Mouse (Mus musculus) megakaryocyte-erythroid progenitor cell, adult 5-6 weeks (primary cell): ENCODE measurements around the gene Gmds. TPM values are rescaled to one million over a fixed set of nuclear protein-coding genes. Genes with fewer than 3 reads are reported as not detected.

ENCODE experiments used
- ATAC-seq: replicated peaks from 2 replicates; pipeline ENCODE4 v1.8.0; 2016; ENCODE audit warnings: mild to moderate bottlenecking, inconsistent platforms; ENCODE audit not compliant: severe bottlenecking, poor library complexity, low FRiP score, low TSS enrichment
- total RNA-seq, 2 experiments: library from RNA; stranded (forward) in 1 of 2; stranded (reverse) in 1 of 2; fragments of 200-1000, 215-1000 nt in 1 of 2; fragments of >200 nt in 1 of 2; fragmentation: Nextera tagmentation in 1 of 2; gene quantifications; 2 replicates each; pipeline ENCODE4 v1.2.3; 2014 to 2017

Gmds gene
- total RNA-seq, 2 experiments from 2014 or later = 11.4 to 17.4 TPM

DNA sequence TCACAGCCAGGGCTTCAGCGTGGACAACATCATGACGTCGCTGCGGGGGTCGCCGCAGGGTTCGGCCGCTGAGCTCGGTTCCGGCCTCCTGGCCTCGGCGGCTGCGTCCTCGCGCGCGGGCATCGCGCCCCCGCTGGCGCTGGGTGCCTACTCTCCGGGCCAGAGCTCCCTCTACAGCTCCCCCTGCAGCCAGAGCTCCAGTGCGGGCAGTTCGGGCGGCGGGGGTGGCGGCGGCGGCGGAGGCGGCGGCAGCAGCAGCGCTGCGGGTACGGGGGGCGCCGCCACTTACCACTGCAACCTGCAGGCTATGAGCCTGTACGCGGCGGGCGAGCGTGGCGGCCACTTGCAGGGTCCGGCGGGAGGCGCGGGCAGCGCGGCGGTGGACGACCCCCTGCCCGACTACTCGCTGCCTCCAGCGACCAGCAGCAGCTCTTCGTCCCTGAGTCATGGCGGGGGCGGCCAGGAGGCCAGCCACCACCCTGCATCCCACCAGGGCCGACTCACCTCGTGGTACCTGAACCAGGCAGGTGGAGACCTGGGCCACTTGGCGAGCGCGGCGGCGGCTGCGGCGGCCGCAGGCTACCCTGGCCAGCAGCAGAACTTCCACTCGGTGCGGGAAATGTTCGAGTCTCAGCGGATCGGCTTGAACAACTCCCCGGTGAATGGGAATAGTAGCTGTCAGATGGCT is 530.3 kb downstream of the Gmds start:
- no peak for ATAC-seq

DNA sequence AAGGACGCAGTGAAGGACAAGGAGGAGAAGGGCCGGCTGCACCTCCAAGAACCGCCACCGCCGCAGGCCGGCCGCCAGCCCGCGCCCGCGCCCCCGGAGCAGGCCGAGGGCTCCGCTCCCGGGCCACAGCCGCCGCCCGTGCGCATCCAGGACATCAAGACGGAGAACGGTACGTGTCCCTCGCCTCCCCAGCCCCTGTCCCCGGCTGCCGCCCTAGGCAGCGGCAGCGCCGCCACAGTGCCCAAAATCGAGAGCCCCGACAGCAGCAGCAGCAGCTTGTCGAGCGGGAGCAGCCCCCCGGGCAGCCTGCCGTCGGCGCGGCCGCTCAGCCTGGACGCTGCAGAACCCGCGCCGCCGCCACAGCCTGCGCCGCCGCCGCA is 530.8 kb downstream of the Gmds start:
- ATAC-seq = no peak

DNA sequence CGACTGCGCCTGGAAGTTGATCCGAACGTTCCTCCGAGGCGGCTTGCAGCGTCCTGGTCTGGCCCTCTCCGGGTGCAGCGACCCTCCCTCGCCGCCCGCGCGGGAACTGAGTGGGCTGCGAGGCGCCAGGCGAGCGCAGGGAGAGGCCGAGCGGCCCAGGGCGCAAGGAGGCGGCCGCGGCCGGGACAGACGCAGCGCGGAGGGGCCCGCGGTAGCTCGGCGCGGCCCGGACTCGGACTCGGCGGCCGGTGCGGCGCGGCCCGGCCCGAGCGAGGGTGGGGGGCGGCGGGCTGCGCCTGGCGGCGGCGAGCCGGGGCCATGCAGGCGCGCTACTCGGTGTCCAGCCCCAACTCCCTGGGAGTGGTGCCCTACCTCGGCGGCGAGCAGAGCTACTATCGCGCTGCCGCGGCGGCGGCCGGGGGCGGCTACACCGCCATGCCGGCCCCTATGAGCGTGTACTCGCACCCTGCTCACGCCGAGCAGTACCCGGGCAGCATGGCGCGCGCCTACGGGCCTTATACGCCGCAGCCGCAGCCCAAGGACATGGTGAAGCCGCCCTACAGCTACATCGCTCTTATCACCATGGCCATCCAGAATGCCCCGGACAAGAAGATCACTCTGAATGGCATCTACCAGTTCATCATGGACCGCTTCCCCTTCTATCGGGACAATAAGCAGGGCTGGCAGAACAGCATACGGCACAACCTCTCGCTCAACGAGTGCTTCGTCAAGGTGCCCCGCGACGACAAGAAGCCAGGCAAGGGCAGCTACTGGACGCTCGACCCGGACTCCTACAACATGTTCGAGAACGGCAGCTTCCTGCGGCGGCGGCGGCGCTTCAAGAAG is 531.4 kb downstream of the Gmds start:
- ATAC-seq = 0 out of 2 replicates have a peak, but pooled peaks have one; percentile 20

DNA sequence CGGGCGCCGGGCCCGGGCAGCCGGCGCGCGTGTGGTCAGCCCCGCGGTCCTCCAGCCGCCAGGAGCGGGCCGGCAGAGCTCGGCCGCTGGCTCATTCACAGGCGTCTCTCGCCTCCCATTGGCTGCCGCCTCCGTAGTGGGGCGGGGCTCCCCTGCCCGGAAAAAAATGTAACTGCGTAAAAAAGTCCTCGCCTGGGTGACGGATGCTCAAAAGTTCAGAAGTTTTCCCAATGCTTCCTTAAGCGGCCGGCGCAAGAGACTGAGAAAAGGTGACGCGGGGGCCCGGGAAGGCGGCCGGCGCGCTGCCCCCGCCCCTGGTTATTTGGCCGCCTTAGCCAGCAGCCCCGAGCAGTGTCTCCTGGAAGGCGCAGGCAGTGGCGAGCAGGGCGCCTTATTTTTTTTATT is 532.1 kb downstream of the Gmds start, which contains the start of gene Foxc1:
Gene Foxc1 (plus strand): TSS at position 206 of the 405 bp plus-strand sequence.
- ATAC-seq = peak; percentile 44

DNA sequence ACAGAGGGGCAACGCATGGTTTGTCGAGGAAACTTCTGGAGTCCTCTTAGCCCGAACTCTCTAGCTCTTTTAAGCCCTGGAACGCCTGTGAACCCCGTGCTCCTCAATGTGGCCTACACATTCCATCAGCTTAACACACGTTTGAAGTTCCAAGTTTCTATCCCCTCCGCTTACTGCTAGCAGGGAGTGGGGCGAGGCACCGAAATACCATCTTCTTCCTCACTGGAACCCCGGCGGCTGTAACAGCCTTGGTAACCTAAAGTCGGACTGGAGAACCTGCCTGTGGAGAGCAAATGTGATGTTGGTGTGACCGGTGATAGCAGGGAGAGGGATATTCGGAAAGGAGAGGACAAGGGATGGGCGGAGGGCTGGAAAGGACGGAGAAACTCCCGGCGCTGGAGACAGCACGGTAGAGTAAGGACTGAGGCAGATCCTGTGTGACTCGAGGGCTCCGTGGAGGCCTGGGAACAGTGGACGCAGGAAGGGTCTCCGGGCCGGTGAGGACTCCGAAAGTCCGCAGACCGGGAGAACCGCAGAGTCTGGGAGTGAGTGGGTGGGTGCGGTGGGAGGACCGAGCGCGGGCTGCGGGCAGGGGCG is 532.6 kb downstream of the Gmds start:
- no peak for ATAC-seq

DNA sequence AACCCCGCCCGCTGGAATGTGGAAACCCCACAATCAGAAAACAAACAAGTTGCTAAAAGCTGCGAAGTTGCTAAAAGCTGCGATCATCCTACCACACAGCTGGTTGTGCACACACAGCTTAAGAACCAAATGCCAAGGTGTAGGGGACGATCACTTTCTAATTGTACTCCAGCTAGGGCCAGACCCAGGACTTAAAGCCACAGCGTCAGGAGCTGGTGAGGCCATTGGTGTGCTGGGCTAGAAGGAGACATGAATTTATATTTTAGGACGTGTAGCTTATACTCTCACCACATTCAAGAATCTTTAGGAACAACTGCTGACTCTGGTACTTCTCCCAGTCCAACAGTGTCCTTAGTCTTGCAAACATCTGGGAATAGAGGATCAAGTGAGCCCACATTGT is 534.0 kb downstream of the Gmds start:
- no peak for ATAC-seq

DNA sequence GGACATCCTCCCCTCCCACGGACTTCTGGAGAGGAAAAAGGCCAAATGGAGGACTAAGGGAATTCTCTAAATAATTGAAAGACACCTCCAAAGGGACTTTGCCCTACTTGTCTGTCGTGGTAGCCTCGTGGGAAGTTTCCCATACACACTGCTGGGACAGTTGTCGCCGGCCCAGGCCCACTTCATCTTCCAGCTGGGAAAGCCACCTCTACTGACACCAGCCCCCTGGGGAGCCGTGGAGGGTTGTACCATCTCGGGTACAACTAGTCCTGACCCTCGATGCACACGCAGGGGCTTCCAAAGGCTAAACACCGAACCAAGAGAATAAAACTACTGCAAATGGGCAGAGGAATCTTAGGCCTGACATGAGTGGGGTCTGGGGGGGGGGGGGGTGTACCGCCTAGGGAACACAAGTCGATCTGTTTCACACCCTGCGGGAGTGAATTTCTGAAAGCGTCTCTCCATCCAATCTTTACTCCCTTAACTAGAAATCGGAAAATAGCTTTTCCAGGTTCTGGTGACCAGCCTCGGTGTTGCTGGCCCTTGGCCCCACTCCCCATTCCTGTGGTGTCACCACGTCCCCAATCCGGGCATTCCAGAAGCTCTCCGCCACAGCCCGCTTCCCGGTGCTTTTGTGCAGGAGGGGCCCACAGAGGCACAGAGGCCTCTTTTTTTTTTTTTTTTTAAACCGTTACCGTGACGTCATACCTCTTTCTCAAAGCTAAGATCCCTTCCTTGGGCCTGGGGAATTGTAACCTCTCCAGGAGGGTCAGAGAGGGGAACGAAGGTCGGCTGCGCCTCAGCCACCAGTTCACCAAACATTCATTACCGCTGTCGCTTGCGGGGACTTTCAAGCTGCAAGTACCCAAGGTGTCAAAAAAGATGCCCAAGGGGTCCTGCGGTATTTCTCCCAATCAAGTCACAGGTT is 535.1 kb downstream of the Gmds start:
- no peak for ATAC-seq

DNA sequence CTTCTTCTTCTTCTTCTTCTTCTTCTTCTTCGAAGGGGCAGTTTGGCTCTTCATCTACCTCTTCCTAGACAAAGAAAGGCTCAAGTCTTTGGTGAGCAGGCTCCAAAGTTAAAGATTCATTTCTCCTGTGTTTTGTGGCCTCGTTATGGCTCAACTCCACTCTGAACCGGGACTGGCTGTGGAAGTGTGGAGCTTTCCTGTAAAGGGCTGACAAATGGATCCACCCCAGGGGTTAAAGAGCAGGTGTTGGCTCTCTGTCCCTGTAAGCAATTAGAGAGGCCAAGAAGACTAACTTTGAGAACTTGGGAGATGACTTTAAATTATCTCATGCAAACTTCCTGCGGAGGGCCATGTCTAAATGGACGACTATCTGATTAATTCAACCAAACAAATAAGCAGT is 536.1 kb downstream of the Gmds start:
- no peak for ATAC-seq

- 0 out of 2 replicates have a peak, but pooled peaks have one; percentile 6 for ATAC-seq
Observed at GRCm38 (mm10) chr13:31801703-31802305, 536.7 kb downstream of the Gmds start.

GRCm38 (mm10) chr13:31800581-31801576 is 537.7 kb downstream of the Gmds start:
- ATAC-seq = peak; percentile 94

DNA sequence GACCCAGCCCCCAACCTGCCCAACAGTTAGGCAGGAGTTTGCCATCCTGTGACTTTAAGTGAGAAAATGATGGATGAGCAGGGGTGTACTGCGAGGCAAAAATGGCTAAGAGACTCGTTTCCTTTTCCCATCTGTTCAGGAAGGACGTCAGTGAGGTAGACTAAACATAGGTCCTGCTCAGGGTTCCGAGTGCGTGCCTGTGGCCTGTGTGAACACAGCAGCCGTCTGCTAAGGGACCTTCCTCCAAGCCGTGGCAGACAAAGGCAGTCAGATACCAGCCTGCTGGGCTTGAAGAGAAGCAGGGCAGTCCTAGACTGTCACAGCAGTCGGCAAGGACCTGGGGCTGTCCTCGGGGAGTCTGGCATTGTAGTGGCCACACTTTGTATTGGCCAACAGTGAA is 540.5 kb downstream of the Gmds start:
- no peak for ATAC-seq

DNA sequence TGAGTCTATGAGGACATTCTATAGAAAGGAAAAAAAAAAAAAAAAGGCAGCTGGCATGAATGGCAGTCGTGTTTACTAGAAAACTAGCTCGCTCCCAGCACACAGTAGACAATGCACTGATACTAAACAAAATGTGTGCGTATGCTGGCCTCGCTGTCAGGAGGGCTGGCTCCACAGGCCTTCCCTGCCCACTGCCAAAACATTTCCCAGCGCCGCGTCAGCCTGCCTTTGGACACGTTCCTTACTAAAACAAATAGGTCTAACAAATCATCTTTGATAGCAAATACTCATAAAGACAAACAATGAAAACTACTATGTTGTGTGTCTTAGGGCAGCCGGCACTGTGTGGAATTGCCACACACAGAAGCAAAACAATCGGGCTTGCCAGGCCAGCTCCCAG is 541.2 kb downstream of the Gmds start:
- no peak for ATAC-seq

- ATAC-seq = no peak
Observed at GRCm38 (mm10) chr13:31793163-31793562, 545.4 kb downstream of the Gmds start.

- ATAC-seq = peak; percentile 90
Observed at GRCm38 (mm10) chr13:31792480-31793132, 545.9 kb downstream of the Gmds start.

GRCm38 (mm10) chr13:31784757-31785156 is 553.8 kb downstream of the Gmds start:
- no peak for ATAC-seq

DNA sequence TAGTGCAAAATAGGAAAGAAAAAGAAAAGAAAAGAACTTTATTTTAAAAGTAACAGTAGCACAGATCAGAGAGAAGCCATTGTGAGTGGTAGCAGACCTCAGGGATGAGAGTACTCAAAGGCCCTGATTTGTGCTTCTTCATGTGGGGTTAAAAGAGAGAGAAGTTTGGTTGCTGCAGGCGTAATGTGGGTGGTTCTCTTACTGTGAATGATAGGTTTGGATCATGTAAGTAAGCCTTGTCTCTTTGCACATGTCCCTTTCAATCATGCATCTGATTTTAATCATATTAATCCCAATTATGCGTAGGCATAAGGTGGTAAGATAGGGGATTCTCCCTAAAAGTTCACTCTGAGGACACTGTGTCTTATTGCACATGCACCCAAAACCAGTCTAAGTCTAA is 556.5 kb downstream of the Gmds start:
- no peak for ATAC-seq

DNA sequence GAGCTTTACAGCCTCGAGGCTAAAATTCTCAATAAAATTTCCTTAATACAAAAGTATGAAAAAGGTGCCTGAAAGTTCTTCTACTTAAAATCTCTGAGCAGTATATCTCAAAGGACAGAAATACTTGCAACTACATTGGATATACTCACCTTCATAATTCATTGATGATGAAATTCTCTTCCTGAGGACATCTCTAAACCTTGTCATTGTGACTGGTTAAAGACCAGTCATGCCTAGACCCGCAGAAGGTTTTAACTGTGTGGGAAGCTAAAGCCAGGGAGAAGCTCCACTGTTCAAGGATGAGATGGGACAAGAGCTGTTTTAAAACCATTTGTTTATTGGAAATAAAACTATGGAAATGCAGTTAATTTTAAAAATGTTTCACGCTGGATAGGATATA is 558.2 kb downstream of the Gmds start:
- ATAC-seq = no peak
